Mouse (Mus musculus) liver, embryonic 14.5 days (tissue): ENCODE measurements at regions not wholly inside any gene's neighbourhood (a gene's known extent, or its start where the extent isn't known, plus 50 kb on each side); places are given as distances from the start of the nearest gene placed in this dataset.

ENCODE experiments used
- CTCF ChIP-seq: IDR thresholded peaks from 2 replicates; pipeline ENCODE4 v1.5.1; 2016; ENCODE audit warnings: antibody characterized with exemption, low read depth, control low read depth
- EP300 ChIP-seq: IDR thresholded peaks from 2 replicates; pipeline ENCODE4 v1.6.1; 2016; ENCODE audit warnings: antibody characterized with exemption, low read depth

DNA sequence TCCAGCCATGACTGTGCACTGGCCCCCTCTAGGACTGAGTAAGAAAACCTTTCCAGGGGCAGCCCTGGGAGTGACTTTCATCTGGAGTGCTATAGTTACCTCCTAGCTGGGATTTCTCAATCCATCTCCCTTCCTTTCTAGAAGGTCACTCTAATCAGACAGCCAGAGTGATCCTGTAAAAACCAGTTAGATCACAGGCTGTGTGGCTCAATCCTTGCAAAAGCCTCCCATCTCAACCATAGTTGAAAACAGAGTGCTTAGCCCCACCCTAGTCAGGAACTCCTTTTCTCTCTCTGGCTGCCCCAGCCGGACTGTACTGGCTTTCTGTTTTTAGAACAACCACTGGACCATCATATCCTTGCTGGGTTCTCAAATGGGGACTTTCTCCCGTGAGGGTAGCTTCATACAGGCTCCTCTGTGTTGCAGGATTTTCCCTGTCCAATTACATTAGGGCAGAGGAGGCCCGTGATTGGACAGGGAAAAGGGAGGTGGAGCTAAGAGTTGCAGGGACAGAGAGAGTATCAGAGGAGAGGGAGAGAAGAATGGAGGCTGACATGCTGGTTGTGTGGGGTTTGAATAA is 78.0 kb upstream of the Cops8 start:
- TF ChIP-seq CTCF: no peak
- TF ChIP-seq EP300: no peak
